Mouse (Mus musculus) NIH3T3 (cell line): ENCODE measurements around the gene Rpl7a.

Source experiments
- DNase-seq: peaks from one replicate; pipeline ENCODE4 v3.0.0-alpha.2; 2012; ENCODE audit warnings: low read depth

The Rpl7a gene

GRCm38 (mm10) chr2:26956811-26957487 is 46.4 kb downstream of the Rpl7a start:
- DNase-seq = no peak

GRCm38 (mm10) chr2:26957488-26957859 is 46.9 kb downstream of the Rpl7a start:
- no peak for DNase-seq

GRCm38 (mm10) chr2:26960756-26961155 is 50.2 kb downstream of the Rpl7a start:
- DNase-seq = peak; percentile 44
